Mouse (Mus musculus) left cerebral cortex, adult 18-20 months (tissue): ENCODE data around the gene Macrod1. TPM values are rescaled to one million over a fixed set of nuclear protein-coding genes. Genes with fewer than 3 reads are reported as not detected.

ENCODE experiments used
- DNase-seq, 2 experiments: peaks; one replicate each; pipeline ENCODE4 v3.0.0; 2021 to 2022; ENCODE audit warnings: low spot score in 2 of 2, mixed read lengths in 1 of 2
- total RNA-seq, 2 experiments: library from RNA; stranded (reverse); gene quantifications; 2 replicates each; pipeline ENCODE4 v1.2.3; 2021

Gene Macrod1
- total RNA-seq, 2 experiments from 2014 or later = 15.0 to 16.6 TPM

GRCm38 (mm10) chr19:7191639-7192038 is 135.0 kb downstream of the Macrod1 start:
- no peak for DNase-seq

DNA sequence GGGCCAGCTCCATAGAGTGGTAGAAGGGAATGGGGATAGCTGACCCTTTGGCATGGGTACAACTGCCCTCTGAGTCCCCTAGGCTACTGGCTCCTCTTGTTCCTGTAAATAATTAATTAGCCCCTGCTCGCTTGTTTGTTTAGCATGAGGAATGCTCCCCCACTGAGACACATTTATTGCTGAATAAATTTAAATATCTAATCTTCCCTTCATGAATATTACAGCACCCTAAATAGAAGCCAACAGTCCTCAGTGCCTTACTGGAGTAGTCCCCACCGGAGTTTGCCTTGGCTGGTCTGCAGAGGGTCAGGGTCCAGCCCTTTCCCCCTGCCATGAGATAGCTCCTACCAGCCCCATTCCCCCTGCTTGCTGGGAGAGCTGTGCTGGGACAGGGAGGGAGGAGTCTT is 136.0 kb downstream of the Macrod1 start:
- no peak for DNase-seq

GRCm38 (mm10) chr19:7195900-7196728 is 139.5 kb downstream of the Macrod1 start:
- DNase-seq = peak; percentile 64 to 67

DNA sequence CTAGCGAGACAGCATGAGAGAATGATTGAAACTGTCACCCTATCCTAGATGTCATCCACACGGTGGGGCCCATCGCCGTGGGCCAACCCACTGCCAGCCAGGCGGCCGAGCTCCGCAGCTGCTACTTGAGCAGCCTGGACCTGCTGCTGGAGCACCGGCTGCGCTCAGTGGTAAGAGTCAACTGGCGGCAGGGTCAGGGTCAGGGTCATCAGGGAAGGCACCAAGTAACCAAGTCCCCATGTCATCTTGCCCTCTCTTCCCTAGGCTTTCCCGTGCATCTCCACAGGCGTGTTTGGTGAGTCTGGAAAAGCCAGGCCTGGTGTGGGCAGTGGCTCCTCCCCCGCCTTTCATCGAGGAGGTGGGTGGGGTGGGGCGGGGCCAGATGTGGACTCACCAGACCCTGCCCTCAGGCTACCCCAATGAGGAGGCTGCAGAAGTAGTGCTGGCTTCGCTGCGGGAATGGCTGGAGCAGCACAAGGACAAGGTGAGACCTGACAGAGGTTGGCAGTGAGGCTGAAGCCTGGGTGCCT is 140.2 kb downstream of the Macrod1 start:
- DNase-seq = no peak

GRCm38 (mm10) chr19:7197445-7197844 is 140.8 kb downstream of the Macrod1 start:
- no peak for DNase-seq

DNA sequence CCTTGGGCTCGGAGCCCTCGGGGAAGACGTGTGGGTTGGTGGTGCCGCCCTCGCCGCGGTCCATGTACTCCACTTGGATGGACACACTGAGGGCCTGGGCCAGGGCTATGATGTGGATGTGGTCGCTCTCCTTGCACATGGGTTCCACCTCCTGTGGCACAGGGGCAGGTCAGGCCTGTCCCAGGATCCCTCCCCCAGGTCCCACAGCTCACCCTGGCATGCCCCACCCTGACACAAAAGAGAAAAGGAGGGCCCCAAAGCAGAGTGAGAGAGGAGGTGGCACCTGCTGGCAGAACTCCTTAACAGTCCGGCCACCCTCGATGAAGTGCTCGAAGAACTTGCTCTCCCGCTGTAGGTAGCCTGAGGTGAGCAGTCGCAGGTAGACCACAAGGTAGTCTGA is 142.5 kb downstream of the Macrod1 start:
- DNase-seq = no peak

- DNase-seq = no peak
These were observed 143.8 kb downstream of the Macrod1 start for GRCm38 (mm10) chr19:7200427-7200826.

DNA sequence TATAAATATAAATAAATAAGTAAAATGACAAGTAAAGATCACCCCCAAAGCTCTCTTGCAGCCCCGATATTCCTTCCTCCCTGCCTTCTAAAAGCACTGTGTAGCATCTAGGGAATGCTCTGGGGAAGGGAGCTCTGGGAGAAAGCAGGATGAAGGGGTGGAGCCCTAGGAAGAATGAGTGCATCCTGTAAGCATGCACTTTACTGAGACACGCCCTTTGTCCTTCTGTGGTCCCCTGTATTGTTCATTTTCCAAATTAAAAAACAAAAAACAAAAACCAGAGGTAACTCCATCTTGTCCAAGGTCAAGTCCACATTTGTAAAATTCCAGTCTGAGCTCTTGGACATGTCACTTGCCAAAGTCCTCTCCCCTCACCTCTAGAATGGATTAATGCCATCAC is 148.3 kb downstream of the Macrod1 start:
- DNase-seq = no peak

- no peak for DNase-seq
These were observed 148.7 kb downstream of the Macrod1 start for GRCm38 (mm10) chr19:7205326-7205725.

DNA sequence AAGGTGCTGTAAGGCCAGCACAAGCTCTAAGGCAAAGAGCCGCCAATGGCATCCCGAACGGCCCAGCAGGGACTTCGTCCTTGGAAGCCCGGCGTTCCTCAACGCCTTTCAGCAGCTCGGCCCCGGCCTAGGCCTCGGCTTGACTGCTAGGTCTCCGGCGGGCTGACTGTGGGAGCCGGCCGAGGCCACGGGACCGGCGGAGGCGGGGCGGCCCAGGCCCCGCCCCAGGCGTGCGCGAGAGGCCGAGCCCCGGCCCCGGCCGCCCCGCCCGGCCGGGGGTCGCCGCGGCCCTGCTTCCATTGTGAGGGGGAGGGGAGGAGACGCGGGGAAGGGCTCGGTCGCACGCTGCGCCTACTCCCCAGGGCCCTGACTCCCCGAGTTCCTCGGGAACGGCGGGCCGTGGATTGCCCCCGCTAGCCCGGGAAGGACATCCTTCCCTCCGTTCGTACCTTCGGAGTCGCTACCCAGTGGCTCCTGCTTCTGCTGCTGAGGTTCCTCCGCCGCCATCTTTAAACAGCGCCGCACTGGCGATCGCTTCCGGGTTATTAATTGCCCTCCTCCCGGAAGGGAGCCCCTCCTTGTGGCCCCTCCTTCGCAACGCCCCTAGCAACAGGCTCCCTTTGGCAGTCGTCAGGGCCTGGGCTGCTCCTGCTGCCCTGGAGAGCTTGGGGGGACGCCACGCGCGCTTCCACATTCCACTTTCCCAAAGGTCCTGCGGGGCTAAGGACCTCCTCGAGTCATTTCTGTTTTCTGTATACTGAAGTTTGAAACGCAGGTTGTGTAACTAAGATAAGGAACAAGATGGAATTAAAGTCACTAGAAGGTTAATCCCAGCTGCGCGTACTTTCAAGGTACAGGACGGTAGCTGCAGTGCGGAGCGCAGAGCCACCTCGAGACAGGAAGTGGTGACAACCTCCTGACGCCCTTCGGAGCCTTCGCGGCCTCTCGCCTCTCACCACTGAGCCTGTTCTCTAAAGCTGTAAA is 149.4 kb downstream of the Macrod1 start, which contains the start of gene Otub1:
Gene Otub1, minus strand, starts transcription at position 564 of the 984 bp plus-strand sequence.
- DNase-seq = peak; percentile 89 to 92

GRCm38 (mm10) chr19:7209907-7210646 is 153.5 kb downstream of the Macrod1 start:
- DNase-seq = no peak

- DNase-seq = no peak
These were observed 155.6 kb downstream of the Macrod1 start for GRCm38 (mm10) chr19:7212216-7212615.

GRCm38 (mm10) chr19:7213010-7213409 is 156.4 kb downstream of the Macrod1 start:
- no peak for DNase-seq

GRCm38 (mm10) chr19:7214484-7214883 is 157.9 kb downstream of the Macrod1 start:
- no peak for DNase-seq

GRCm38 (mm10) chr19:7217162-7217925 is 160.7 kb downstream of the Macrod1 start, which contains the start of gene Cox8a:
TSS of gene Cox8a (minus strand) at chr19:7217616.
- peak; percentile 94 to 97 for DNase-seq

DNA sequence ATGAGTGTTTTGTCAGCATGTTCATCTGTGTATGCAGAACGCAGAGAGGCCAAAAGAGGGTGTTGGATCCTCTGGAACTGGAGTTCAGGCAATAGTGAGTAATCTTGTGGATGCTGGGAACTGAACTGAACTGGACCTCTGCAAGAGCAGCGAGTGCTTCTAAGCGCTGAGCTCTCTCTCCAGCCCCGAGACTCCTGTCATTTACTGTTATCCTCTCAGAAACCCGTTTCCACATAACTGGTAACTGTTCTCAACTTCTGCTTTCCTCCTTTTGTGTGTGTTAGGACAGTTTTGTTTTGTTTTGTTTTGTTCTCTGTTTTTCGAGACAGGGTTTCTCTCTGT is 161.3 kb downstream of the Macrod1 start:
- DNase-seq = no peak

- no peak for DNase-seq
These were observed 162.1 kb downstream of the Macrod1 start for GRCm38 (mm10) chr19:7218753-7219152.

GRCm38 (mm10) chr19:7222196-7222595 is 165.6 kb downstream of the Macrod1 start:
- no peak for DNase-seq

DNA sequence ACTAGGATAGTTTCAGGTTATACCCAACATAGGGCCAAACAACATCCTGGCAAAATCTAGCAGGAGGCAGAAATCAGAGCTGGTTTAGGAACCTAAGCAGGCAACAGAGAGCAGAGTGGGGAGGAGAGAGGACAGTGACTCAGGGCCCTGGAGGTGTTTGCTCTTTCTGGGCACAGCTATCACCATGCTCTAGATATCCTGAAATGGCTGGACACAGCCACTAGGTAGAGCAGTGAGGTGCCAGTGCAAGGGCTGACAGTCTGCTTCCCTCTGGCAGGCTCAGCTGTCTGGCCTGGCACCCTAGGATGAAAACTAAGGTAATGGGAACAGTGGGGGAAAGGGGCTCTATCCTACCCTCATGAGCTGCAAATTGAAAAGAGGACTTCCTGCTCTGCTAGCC is 166.9 kb downstream of the Macrod1 start:
- DNase-seq = no peak

DNA sequence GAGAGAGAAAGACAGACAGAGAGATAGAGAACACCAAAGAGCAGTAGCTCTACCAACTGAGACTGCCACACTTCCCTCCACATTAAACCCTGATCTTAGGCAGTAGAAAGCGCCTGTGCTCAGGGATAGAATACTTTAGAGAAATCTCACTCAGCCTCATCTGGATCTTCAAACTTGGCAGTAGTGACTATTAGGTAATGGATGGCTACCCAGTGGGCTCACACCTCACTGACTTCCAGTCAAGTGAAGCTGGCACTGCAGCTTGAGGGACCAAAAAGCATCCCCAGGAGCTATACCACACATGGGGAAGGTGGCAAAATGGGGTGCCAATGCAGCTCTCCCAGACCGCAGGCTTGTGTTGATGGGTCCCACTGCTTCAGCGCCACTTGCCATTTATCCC is 167.6 kb downstream of the Macrod1 start:
- no peak for DNase-seq
